Comparison of ENCODE assay signal across 9 mouse cellular contexts in genomic region chr11:75194850-75195461, GRCm38 (mm10). TPM values are rescaled to one million over a fixed set of nuclear protein-coding genes. Genes with fewer than 3 reads are reported as not detected.
A peak's percentile ranks its signal among the peaks of the same experiment; 100 is the strongest.
DNase-seq lines count a peak whose midpoint lies in the region; ATAC-seq lines count a peak whose summit lies in the region.
"Had no signal": no experiment of that assay in that cellular context is flagged by ENCODE, and none has a peak within 500 bp of the region (broad histone marks: within the 10 kb centered on the region; RNA-seq: fewer than 3 reads in every experiment).

No protein-coding gene starts in this region.

- peak overlapping the region; percentile 61 for H3K4me3 ChIP-seq in limb, embryonic 10.5 days
- H3K4me3 ChIP-seq in midbrain, embryonic 15.5 days = peak overlapping the region; percentile 60

- H3K27me3 ChIP-seq in limb, embryonic 10.5 days (ENCODE audit: low read depth, poor library complexity, severe bottlenecking) = peaks cover 93% of the 10 kb centered on the region
- 0 out of 2 replicates have a peak, but pooled peaks cover 8% of the 10 kb centered on the region for H3K27me3 ChIP-seq in midbrain, embryonic 15.5 days (replicated peaks)

- no peaks in the 10 kb centered on the region for H3K36me3 ChIP-seq in limb, embryonic 10.5 days
- H3K36me3 ChIP-seq in midbrain, embryonic 15.5 days (replicated peaks) = no peaks in the 10 kb centered on the region
- H3K36me3 ChIP-seq: G1E had no signal

- peak overlapping the region; percentile 61; the same call in 1 of the 2 replicates for H3K27ac ChIP-seq in limb, embryonic 10.5 days
- H3K27ac ChIP-seq in midbrain, embryonic 15.5 days = peak overlapping the region; percentile 77

- under 1% methylated on average over 39 of the region's 39 CpGs for WGBS in limb, embryonic 10.5 days
- WGBS in midbrain, embryonic 15.5 days = under 1% methylated on average over 39 of the region's 39 CpGs

- H3K4me2 ChIP-seq in midbrain, embryonic 15.5 days = peak overlapping the region; percentile 64

- H3K4me1 ChIP-seq in limb, embryonic 10.5 days = peaks cover 52% of the 10 kb centered on the region
- H3K4me1 ChIP-seq in midbrain, embryonic 15.5 days = peaks cover 71% of the 10 kb centered on the region

- H3K9ac ChIP-seq in midbrain, embryonic 15.5 days = peak overlapping the region; percentile 66

- peak; percentile 95 for DNase-seq in heart, adult 11 months
- DNase-seq in heart, postnatal 25 days (ENCODE audit: low spot score) = no peak
- peak; percentile 85 for DNase-seq in embryo, embryonic 11 days
- DNase-seq in heart, postnatal 4 days = peak; percentile 64
- peak; percentile 83 for DNase-seq in limb, embryonic 10.5 days (ENCODE audit: low spot score)
- peak; percentile 53 for DNase-seq in thymus, postnatal 25 days

- ATAC-seq in activated CD4-positive, CD25-positive, alpha-beta regulatory T cell, adult 4 months = peak; percentile 40
- peak; percentile 53 for ATAC-seq in midbrain, embryonic 15.5 days (replicated peaks)

- no peaks in the 10 kb centered on the region for H3K9me3 ChIP-seq in limb, embryonic 10.5 days (replicated peaks)
- H3K9me3 ChIP-seq in midbrain, embryonic 15.5 days = no peaks in the 10 kb centered on the region

- intact Hi-C loops in heart, postnatal 25 days (cut with DNase I) = loop anchor here (2.0 kb wide), 1 partner anchor 38 kb away; no protein-coding TSS in a partner anchor

RNA-seq across cellular contexts. Expression of gene Rtn4rl1, which starts 1.4 kb away (rescaled TPM):
- total RNA-seq in heart, postnatal 25 days (2021) = 1 to 10 TPM; 9.7 to 9.8 TPM
- 1 to 10 TPM; 1.6 to 1.8 TPM for polyA plus RNA-seq in activated CD4-positive, CD25-positive, alpha-beta regulatory T cell, adult 4 months (2017; shearing (Covaris generic))
- 10 to 100 TPM; 20.3 to 23.2 TPM for total RNA-seq in heart, postnatal 4 days (2021)
- 0.90 and 1.3 TPM in 2 replicates for polyA plus RNA-seq in limb, embryonic 10.5 days (2016; fragmentation: Nextera tagmentation; extraction: Ambion mirVana)
- polyA plus RNA-seq in midbrain, embryonic 15.5 days (2015; fragmentation: Nextera tagmentation; extraction: Ambion mirVana) = 15.7 and 18.3 TPM in 2 replicates
- total RNA-seq: G1E had no signal
- polyA plus RNA-seq: G1E had no signal

RNA-seq across cellular contexts. Expression of gene Dph1, which starts 3.9 kb away (rescaled TPM):
- total RNA-seq in heart, postnatal 25 days (2021) = 1 to 10 TPM; 7.4 to 9.0 TPM
- polyA plus RNA-seq in activated CD4-positive, CD25-positive, alpha-beta regulatory T cell, adult 4 months (2017; shearing (Covaris generic)) = 1 to 10 TPM; 8.3 to 9.6 TPM
- 10 to 100 TPM; 15.0 to 17.4 TPM for total RNA-seq in heart, postnatal 4 days (2021)
- polyA plus RNA-seq in limb, embryonic 10.5 days (2016; fragmentation: Nextera tagmentation; extraction: Ambion mirVana) = 32.7 and 35.3 TPM in 2 replicates
- 13.1 and 14.0 TPM in 2 replicates for polyA plus RNA-seq in midbrain, embryonic 15.5 days (2015; fragmentation: Nextera tagmentation; extraction: Ambion mirVana)

RNA-seq across cellular contexts. Expression of gene Ovca2, which starts 16.3 kb away (rescaled TPM):
- total RNA-seq in heart, postnatal 25 days (2021) = 1 to 10 TPM; 6.0 to 6.1 TPM
- 10 to 100 TPM; 28.4 to 32.8 TPM for polyA plus RNA-seq in activated CD4-positive, CD25-positive, alpha-beta regulatory T cell, adult 4 months (2017; shearing (Covaris generic))
- 1 to 10 TPM; 8.1 to 8.7 TPM for total RNA-seq in heart, postnatal 4 days (2021)
- polyA plus RNA-seq in limb, embryonic 10.5 days (2016; fragmentation: Nextera tagmentation; extraction: Ambion mirVana) = 38.0 and 39.9 TPM in 2 replicates
- 15.4 and 18.3 TPM in 2 replicates for polyA plus RNA-seq in midbrain, embryonic 15.5 days (2015; fragmentation: Nextera tagmentation; extraction: Ambion mirVana)

RNA-seq across cellular contexts. Expression of gene Hic1, which starts 25.6 kb away (rescaled TPM):
- 10 to 100 TPM; 15.3 to 19.2 TPM for total RNA-seq in heart, postnatal 25 days (2021)
- under 1 TPM in 1 of 2 experiments, not detected in 1; 0.38 TPM for polyA plus RNA-seq in activated CD4-positive, CD25-positive, alpha-beta regulatory T cell, adult 4 months (2017; shearing (Covaris generic))
- 10 to 100 TPM; 42.6 to 49.5 TPM for total RNA-seq in heart, postnatal 4 days (2021)
- polyA plus RNA-seq in limb, embryonic 10.5 days (2016; fragmentation: Nextera tagmentation; extraction: Ambion mirVana) = 0.99 and 3.5 TPM in 2 replicates
- 2.8 and 3.2 TPM in 2 replicates for polyA plus RNA-seq in midbrain, embryonic 15.5 days (2015; fragmentation: Nextera tagmentation; extraction: Ambion mirVana)
